Mouse (Mus musculus): ENCODE data around the gene Dnaic2.

Gene Dnaic2

DNA sequence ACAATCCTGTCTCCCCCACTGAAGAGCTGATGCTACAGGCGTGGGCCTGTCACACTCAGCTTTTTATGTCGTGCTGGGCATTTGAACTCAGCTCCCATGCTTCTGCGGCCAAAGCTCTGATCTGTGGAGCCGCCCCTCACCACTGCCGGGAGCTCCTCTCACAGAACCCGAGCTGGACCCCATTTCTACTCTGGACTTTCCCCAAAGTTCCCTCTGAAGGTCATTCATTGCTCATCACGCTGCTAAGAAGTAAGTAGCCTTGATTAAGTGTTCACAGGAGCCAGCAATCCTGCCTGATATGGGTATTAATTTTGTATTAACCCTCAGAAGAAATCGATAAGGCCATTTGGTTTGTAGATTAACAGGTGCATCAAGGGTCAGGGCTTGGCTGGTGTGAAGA, 4.8 kb upstream of the Dnaic2 start:
- ChIA-PET POLR2A (interaction anchor here in 3 of 4 experiments (0.6 to 4.1 kb wide), 16 partner anchors 10 to 108 kb away, joined by 3 to 28 read pairs (median 4); partner anchors contain the start of gene Ttyh2 (in 1 of the 3)), CTCF (interaction anchor here in 3 of 4 experiments (0.6 to 1.2 kb wide), 10 partner anchors 8 to 422 kb away, joined by 3 to 5 read pairs (median 3); partner anchors contain the start of gene Rpl38 (in 1 of the 3))

DNA sequence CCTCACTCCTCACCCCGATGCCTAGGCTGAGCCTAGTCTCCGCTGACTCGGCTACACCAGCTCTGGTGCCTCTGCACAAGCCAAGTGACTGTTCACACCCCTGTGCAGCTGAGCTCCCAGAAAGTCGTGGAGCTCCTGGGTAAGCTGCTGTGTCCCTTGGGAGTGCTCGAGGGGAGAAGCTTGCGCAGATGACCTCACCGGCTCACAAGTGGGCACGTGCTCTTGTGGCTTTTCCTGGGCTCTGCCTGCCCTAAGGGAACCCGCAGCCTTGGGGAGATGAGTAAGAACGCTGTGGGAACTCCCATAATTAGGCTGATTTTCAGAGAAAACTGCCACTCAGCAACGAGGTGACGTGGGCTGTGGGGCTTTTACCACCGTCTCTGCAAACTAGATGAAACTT, 4.2 kb upstream of the Dnaic2 start:
- ChIA-PET POLR2A (interaction anchor here in 2 of 4 experiments (0.8 to 4.1 kb wide), 13 partner anchors 10 to 54 kb away, joined by 3 to 28 read pairs (median 4); partner anchors contain the start of gene Ttyh2 (in 1 of the 2)), CTCF (interaction anchor here in 2 of 4 experiments (0.6 to 1.1 kb wide), 4 partner anchors 29 to 67 kb away, joined by 3 to 4 read pairs (median 3); partner anchors contain the start of gene Rpl38 (in 1 of the 2))

DNA sequence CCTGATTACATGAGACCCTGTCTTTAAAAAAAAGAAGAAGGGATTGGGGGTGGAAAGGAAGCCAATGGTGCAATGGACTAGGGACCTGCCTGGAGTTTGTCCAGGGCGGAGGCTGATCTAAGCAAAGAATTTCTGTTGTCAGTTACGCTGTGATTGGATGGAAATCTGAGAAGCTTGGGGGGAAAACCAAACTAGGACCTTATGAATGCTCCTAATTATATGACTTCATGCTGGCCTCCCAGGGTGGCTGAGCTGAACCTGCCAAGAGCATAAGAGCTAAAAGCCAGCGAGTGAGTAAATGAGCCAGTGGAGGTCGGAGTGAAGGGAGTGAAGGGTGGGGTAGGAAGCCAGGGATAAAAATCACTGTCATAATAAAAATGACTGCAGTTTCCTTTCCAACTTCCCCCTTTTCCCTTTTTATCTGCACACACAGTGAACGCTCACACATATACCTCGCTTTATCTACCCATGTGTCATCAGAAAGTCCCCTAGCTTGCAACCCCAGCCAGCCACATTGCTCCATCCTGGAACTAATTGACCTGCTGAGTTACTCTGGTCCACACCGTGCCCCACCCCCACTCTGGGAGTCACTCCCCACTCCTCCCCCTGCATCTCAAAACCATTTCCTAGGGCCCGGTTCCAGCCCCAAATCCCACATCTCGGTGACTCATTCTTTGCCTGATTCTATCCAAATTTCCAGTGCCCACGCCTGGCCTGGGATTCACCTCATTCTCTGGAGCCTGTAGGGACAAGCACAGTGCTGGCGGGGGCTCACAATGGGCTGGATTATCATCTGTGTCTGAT, 2.2 kb upstream of the Dnaic2 start:
- ChIA-PET POLR2A (interaction anchor here in 2 of 4 experiments (1.1 to 3.4 kb wide), 5 partner anchors 19 to 56 kb away, joined by 3 to 19 read pairs (median 3); no protein-coding TSS in a partner anchor), CTCF (interaction anchor here in 2 of 4 experiments (0.8 to 1.0 kb wide), 3 partner anchors 12 to 50 kb away, joined by 3 to 8 read pairs (median 3); no protein-coding TSS in a partner anchor)

DNA sequence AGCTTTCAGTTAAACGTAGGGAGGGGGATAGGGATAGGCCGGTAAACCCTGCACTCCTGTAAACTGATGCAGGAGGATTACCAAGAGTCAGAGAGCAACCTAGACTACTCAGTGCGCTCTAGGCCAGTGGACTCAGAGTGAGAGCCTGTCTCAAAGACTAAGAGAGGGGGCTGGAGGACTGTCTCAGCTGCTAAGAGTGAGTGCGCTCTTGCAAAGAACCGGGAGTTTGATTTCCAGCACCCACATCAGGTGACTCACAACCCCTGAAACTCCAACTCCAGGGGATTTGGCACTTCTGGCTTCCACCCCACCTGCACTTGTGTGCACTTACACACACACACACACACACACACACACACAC, 598 bp downstream of the Dnaic2 start:
- ChIA-PET POLR2A (interaction anchor here in 3 of 4 experiments (0.8 to 3.4 kb wide), 22 partner anchors 10 to 60 kb away, joined by 3 to 19 read pairs (median 5); partner anchors contain the start of gene Rpl38 (in 1 of the 3)), CTCF (interaction anchor here in 3 of 4 experiments (0.6 to 1.5 kb wide), 7 partner anchors 8 to 185 kb away, joined by 4 to 8 read pairs (median 4); partner anchors contain the start of gene Rpl38 (in 1 of the 3))

DNA sequence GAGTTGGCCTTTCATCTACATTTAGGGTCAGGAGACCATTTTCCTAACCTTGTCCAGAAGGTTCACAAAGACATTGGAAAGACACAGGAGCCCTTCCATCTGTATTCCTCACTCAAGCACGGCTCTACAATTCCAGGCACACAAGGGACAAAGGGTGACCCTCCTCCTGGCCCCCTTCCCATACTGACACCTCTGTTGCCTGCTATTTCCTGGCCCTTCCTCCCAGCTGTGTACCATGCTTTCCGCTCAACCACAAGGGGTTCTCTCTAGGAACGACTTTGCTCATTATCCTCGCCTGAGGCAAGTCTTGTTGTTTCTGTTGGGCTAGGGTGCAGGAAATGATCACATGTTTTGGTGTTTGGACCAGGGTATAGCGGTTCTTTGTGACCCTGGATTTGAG, 1.1 kb downstream of the Dnaic2 start:
- CTCF ChIA-PET = interaction anchor here in 1 of 4 experiments (0.7 to 0.8 kb wide), 2 partner anchors 83 to 153 kb away, joined by 3 to 4 read pairs; no protein-coding TSS in a partner anchor
- POLR2A ChIA-PET = interaction anchor here in 3 of 4 experiments (0.5 to 3.4 kb wide), 11 partner anchors 9 to 102 kb away, joined by 3 to 19 read pairs (median 5); no protein-coding TSS in a partner anchor

DNA sequence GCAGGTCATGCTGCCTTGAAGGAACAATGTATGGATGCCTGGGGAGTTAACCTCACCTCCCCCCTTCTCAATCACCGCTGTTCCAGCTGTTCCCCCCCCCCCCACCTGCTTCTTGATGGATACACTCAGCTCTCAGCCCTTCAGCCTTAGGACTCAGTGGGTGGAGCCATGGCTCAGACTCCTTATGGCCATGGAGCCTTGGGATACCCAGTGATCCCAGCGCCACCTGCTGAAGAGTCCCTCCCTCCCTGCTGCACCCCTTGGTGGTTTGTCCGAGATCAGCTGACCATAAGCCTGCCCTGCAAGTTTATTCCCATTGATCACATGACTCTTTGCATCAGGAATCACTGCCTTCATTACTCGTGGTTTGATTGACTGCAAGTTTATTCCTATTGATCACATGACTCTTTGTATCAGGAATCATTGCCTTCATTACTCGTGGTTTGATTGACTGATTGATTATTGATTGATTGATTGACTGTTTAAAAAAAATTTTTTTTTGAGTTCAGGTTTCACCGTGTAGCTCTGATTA, 2.7 kb downstream of the Dnaic2 start:
- CTCF ChIA-PET = interaction anchor here in 3 of 4 experiments (0.5 to 1.7 kb wide), 9 partner anchors 11 to 282 kb away, joined by 3 to 5 read pairs (median 3); no protein-coding TSS in a partner anchor
- POLR2A ChIA-PET = interaction anchor here in 3 of 4 experiments (0.6 to 3.4 kb wide), 9 partner anchors 8 to 78 kb away, joined by 3 to 19 read pairs (median 4); no protein-coding TSS in a partner anchor

DNA sequence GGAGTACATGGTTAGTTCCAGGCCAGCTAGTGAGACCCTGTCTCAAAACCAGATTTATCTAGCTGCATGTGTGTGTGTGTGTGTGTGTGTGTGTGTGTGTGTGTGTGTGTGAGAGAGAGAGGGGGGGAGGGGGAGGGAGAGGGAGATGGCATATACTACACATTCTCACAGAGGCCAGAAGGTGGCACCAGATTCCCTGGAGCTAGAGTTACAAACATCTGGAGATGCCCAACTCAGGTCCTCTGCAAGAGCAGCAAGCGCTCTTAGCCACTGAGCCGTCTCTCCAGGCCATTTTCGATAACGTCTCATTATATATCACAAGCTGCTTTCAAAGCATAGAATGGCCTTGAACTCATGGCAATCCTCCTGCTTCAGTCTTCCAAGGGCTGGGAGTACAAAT, 4.5 kb downstream of the Dnaic2 start:
- POLR2A ChIA-PET = interaction anchor here (0.6 to 1.9 kb wide), 9 partner anchors 18 to 144 kb away, joined by 3 to 8 read pairs (median 3); partner anchors contain the start of gene Ttyh2 (in 1 of the 4)
- CTCF ChIA-PET = interaction anchor here in 3 of 4 experiments (0.5 to 2.4 kb wide), 12 partner anchors 9 to 261 kb away, joined by 3 to 10 read pairs (median 4); partner anchors contain the start of gene Rpl38 (in 1 of the 3)

DNA sequence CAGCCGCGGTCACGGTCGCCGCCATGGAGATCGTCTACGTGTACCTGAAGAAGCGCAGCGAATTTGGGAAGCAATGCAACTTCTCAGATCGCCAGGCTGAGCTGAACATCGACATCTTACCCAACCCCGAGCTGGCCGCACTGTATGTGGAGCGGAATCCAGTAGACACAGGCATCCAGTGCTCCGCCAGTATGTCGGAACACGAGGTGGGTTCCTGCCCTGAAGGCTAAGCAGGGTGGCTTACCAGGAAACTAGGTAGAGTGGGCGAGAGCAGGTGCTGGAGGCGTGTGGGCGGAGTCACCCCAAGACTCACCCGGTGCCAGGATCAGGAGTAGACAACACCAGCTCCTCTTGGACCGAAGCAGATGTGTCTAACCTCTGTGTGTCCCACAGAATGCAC, 5.7 kb downstream of the Dnaic2 start:
- ChIA-PET POLR2A (interaction anchor here in 3 of 4 experiments (0.6 to 1.9 kb wide), 8 partner anchors 39 to 286 kb away, joined by 3 to 8 read pairs (median 3); partner anchors contain the start of genes Rpl38 (in 1 of the 3) and Ttyh2 (in 1 of the 3)), CTCF (interaction anchor here (0.5 to 2.4 kb wide), 10 partner anchors 12 to 903 kb away, joined by 3 to 18 read pairs (median 5); partner anchors contain the start of gene Rpl38 (in 1 of the 4))

DNA sequence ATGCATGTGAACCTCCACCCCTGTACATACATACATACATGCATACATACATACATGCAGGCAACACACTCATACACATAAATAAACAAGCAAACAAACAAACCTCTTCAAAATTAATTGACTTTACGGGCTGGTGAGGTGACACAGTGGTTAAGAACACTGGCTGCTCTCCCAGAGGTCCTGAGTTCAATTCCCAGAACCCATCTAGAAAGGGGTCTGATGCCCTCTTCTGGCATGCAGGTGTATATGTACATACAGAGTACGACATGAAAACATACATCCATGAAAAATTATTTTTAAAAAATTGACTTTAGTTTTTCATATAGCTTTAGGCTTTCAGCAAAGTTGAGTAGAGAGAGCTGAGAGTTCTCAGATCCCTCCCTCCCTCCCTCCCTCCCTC, 8.9 kb downstream of the Dnaic2 start:
- ChIA-PET CTCF (interaction anchor here in 3 of 4 experiments (0.6 to 1.8 kb wide), 12 partner anchors 9 to 1867 kb away, joined by 3 to 16 read pairs (median 6); partner anchors contain the start of gene Dnaic2 (in 3 of the 3)), POLR2A (interaction anchor here in 2 of 4 experiments (0.6 to 4.8 kb wide), 5 partner anchors 8 to 116 kb away, joined by 3 to 19 read pairs (median 4); partner anchors contain the start of gene Dnaic2 (in 1 of the 2))

DNA sequence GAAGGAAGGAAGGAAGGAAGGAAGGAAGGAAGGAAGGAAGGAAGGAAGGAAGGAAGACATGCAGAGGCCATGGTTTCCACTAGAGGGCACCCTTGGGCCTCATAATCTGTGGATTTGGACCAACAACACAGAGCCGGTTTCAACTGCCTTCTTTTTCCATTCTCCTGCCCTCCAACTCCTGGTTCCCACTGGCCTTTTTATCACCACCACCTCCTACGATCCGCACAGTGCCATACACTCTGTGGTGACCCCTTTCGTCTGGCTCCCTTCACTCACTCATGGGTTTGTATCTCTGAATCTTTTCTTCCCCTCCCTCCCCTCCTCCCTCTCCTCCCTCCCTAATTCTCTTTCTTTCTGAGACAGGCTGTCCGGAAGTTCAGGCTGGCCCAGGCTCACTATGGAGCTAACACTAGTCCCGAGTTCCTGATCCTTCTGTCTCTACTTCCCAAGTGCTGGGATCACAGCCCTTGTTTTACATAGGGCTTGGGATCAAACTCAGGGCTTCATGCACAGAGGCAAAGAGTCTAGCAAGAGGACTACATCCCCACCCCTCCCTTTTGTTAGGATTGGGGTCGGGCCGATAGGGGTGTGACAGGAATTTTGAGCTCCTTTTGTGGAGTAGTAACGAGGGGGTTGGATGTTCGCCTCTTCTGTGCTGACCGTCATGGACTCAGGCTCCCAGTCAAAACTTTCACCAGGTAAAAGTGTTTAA, 9.9 kb downstream of the Dnaic2 start:
- POLR2A ChIA-PET = interaction anchor here (0.7 to 4.8 kb wide), 22 partner anchors 9 to 187 kb away, joined by 3 to 19 read pairs (median 4); partner anchors contain the start of genes Dnaic2 (in 2 of the 4) and Rpl38 (in 1 of the 4)

DNA sequence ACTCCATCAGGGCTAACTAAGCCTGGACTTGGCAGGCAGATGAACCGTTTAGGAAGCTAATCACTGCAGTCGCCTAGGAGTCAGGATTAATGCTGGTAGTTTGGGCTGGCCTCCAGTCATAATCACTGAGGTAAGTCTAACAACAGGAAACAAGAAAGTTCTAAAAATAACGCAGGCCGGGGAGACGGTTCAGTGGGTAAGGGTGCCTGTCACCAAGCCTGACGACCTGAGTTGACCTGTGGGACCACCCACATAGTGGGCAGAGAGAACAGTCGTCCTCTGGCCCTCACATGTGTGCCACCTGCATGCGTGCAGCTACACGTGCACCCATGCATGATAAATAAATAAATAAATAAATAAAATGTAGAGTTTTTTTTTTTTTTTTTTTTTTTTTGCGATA, 13.4 kb downstream of the Dnaic2 start:
- ChIA-PET POLR2A (interaction anchor here in 1 of 4 experiments (0.6 to 4.8 kb wide), 2 partner anchors 12 to 577 kb away, joined by 4 to 19 read pairs; partner anchors contain the start of gene Dnaic2), CTCF (interaction anchor here in 3 of 4 experiments (0.6 to 1.4 kb wide), 5 partner anchors 10 to 484 kb away, joined by 3 to 5 read pairs (median 3); no protein-coding TSS in a partner anchor)

More for the DNA sequence above, 9.9 kb downstream of the Dnaic2 start:
- CTCF ChIA-PET = interaction anchor here (0.5 to 2.2 kb wide), 37 partner anchors 8 to 1919 kb away, joined by 3 to 17 read pairs (median 5); partner anchors contain the start of gene Dnaic2 (in 3 of the 4)

DNA sequence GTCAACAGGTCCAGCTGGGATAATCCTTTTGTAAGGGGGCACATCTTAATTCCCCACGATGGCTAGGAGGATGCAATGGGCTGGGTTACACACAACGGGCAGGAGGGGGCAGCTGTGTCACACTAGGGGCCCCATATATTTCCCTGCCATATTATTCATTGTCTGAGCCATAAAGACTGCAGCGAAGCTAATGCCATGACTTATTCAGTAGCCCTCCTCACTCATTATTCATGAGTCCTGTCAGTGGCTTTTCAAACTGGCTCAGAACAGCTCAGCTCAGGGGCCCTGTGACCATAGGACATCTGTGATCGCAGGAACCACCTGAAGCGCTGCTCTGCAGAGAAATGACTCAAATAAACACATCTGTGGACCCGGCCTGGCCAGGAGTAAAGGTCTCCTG, 14.2 kb downstream of the Dnaic2 start:
- ChIA-PET POLR2A (no interaction called here), CTCF (interaction anchor here in 3 of 4 experiments (0.7 to 1.5 kb wide), 6 partner anchors 11 to 171 kb away, joined by 3 to 7 read pairs (median 3); no protein-coding TSS in a partner anchor)

DNA sequence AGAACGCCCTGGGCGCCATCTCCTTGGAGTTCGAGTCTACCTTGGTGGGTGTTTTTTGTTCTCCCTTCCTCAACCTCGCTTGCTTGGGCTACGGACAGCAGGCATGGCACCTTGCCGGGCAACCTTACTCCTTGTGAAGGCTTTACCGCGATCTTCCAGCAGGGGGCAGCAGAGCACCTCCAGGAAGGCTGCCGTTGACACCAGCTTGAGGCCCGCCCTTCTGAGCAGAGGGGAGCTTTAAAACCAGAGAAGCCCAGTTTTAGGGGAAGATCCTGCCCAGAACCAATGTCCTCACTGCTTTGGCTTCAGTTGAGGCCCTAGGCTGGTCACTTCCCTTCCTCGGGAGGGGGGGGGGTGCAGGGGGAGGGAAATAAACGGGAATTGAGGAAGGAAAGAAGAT, 17.9 kb downstream of the Dnaic2 start:
- ChIA-PET CTCF (interaction anchor here (0.5 to 4.2 kb wide), 80 partner anchors 8 to 1258 kb away, joined by 3 to 52 read pairs (median 4); partner anchors contain the start of genes Btbd17 (in 2 of the 4), Dnaic2 (in 1 of the 4) and Kif19a (in 1 of the 4)), POLR2A (interaction anchor here (0.6 to 2.3 kb wide), 19 partner anchors 16 to 603 kb away, joined by 3 to 13 read pairs (median 3); partner anchors contain the start of gene Rpl38 (in 1 of the 4))

DNA sequence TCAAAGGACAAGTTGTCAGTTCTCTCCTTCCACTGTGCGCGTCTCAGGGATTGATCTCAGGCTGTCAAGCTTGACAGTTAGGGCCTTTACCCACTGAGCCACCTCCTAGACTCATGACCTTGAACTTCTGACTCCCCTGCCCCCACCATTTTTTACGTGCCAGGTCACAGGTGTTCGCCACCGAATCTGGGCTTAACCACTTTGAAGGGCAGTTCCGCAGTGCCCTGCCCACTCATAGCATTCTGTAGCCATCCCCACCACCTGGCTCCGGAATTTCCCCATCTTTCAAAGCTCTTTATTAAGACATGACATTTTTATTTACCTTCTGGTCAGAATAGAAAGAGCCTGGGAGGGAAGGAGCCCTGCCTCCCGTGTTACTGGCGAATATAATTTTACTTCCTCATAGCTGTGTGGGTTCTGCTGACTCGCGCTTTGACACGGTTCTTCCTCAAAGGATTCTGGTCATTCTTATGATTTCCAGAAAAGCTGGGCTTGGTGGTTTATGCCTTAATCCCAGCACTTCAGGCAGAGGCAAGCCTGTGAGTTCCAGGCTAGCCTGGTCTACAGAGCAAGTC, 20.4 kb downstream of the Dnaic2 start:
- POLR2A ChIA-PET = interaction anchor here in 2 of 4 experiments (0.8 to 1.7 kb wide), 9 partner anchors 10 to 129 kb away, joined by 3 to 6 read pairs (median 3); partner anchors contain the start of gene Dnaic2 (in 1 of the 2)
- CTCF ChIA-PET = interaction anchor here in 3 of 4 experiments (0.6 to 4.2 kb wide), 8 partner anchors 10 to 165 kb away, joined by 3 to 52 read pairs (median 4); no protein-coding TSS in a partner anchor

DNA sequence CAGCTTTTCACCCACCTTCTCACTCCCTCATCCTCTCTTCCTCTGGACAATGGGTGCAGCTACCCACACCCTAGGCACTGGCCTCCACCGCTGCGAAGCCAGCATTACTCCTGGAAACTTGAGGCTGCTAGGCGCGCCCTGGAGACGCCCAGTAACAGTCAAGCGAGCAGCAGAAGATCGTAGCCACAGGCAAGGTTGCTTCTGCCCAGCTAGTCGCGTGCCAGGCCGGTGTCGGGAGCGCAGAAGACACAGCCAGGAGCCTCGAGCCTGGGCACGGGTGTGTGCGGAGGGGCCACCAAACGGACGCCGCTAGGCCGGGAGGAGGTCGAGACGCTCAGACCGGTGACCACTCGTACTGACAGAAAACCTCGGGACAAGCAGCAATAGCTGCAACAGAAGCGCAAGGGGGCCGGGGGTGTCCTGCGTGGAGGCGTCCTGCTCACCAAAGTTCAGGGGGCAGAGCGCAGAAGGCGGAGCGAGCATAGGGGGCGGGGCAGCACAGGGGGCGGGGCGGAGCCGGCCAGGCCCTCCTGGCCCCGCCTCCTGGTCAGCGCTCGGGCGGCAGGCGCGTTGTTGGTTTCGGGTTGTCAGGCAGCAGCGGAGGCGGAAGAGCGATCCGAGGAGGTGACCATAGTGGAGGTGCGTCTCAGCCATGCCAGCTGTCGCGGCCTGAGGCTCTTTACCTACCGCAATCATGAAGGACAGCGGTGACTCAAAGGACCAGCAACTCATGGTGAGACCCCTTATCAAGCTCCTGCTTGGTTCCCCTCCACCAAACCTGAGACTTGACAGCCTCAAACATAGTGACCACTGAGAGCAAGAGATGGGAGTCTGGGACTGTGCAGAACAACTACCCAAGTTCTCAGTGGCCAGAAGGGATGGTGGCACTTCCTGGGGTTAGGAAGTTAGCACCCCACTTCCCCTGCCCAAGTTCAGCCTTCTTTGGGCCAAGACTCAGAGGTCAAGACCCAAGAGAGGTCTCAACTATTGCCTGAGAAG, 37.9 kb downstream of the Dnaic2 start, which contains the start of gene Kif19a:
TSS of gene Kif19a (plus strand) at position 569 of the 999 bp plus-strand sequence.
- ChIA-PET POLR2A (interaction anchor here in 1 of 4 experiments (1.0 kb wide), 1 partner anchor 54 kb away, joined by 3 read pairs; no protein-coding TSS in a partner anchor), CTCF (interaction anchor here in 2 of 4 experiments (0.6 to 1.0 kb wide), 4 partner anchors 20 to 1250 kb away, joined by 3 read pairs; no protein-coding TSS in a partner anchor)
